Mouse (Mus musculus) midbrain, embryonic 13.5 days (tissue): Measurements from ENCODE around the gene Zbed6. TPM values are rescaled to one million over a fixed set of nuclear protein-coding genes. Genes with fewer than 3 reads are reported as not detected.
A peak's percentile ranks its signal among the peaks of the same experiment; 100 is the strongest.
"Not testable (repeated sequence)": the region's sequence is repeated elsewhere in the genome, so short reads cannot be mapped to it uniquely, and the experiment has no call there.

Source experiments
- ATAC-seq: fragments of 200-750 bp; cut with Nextera tagmentation; 2 replicates; pipeline ENCODE4 v1.8.0; 2017; ENCODE audit warnings: mild to moderate bottlenecking, moderate TSS enrichment, moderate library complexity
- H3K27ac ChIP-seq: fragments of 300-500 bp; sonication (generic); 2 replicates; pipeline ENCODE4 v1.5.1; 2015; ENCODE audit warnings: inconsistent platforms, mild to moderate bottlenecking, moderate library complexity
- H3K27me3 ChIP-seq: fragments of 300-500 bp; sonication (generic); 2 replicates; pipeline ENCODE4 v1.6.1; 2015; ENCODE audit warnings: mild to moderate bottlenecking, inconsistent platforms
- H3K36me3 ChIP-seq: fragments of 300-500 bp; sonication (generic); 2 replicates; pipeline ENCODE4 v1.6.1; 2015; ENCODE audit warnings: mild to moderate bottlenecking, inconsistent platforms
- H3K4me1 ChIP-seq: fragments of 300-500 bp; sonication (generic); replicated peaks from 2 replicates; pipeline ENCODE4 v1.6.1; 2015; ENCODE audit warnings: inconsistent platforms
- H3K4me2 ChIP-seq: fragments of 300-500 bp; sonication (generic); replicated peaks from 2 replicates; pipeline ENCODE4 v1.6.1; 2015; ENCODE audit warnings: moderate library complexity, mild to moderate bottlenecking, inconsistent platforms
- H3K4me3 ChIP-seq: fragments of 300-500 bp; sonication (generic); replicated peaks from 2 replicates; pipeline ENCODE4 v1.5.1; 2015; ENCODE audit warnings: mild to moderate bottlenecking, inconsistent platforms
- H3K9ac ChIP-seq: fragments of 300-500 bp; sonication (generic); replicated peaks from 2 replicates; pipeline ENCODE4 v1.6.1; 2015; ENCODE audit warnings: mild to moderate bottlenecking, inconsistent platforms
- H3K9me3 ChIP-seq: fragments of 300-500 bp; sonication (generic); 2 replicates; pipeline ENCODE4 v1.6.1; 2016; ENCODE audit warnings: mild to moderate bottlenecking, inconsistent platforms
- WGBS: fragments of 180-500 bp; shearing (Covaris S2); methylation state at CpG from one replicate; pipeline ENCODE4 v1.1.7; 2015; 5-methylcytosine and 5-hydroxymethylcytosine counted together
- polyA plus RNA-seq: library from polyadenylated mRNA; unstranded; fragments of >200 nt; fragmentation: Nextera tagmentation; extraction: Ambion mirVana; gene quantifications from 2 replicates; pipeline ENCODE4 v1.2.1, GENCODE M21; 2015

Gene Zbed6
- not detected in 2 replicates for polyA plus RNA-seq

DNA sequence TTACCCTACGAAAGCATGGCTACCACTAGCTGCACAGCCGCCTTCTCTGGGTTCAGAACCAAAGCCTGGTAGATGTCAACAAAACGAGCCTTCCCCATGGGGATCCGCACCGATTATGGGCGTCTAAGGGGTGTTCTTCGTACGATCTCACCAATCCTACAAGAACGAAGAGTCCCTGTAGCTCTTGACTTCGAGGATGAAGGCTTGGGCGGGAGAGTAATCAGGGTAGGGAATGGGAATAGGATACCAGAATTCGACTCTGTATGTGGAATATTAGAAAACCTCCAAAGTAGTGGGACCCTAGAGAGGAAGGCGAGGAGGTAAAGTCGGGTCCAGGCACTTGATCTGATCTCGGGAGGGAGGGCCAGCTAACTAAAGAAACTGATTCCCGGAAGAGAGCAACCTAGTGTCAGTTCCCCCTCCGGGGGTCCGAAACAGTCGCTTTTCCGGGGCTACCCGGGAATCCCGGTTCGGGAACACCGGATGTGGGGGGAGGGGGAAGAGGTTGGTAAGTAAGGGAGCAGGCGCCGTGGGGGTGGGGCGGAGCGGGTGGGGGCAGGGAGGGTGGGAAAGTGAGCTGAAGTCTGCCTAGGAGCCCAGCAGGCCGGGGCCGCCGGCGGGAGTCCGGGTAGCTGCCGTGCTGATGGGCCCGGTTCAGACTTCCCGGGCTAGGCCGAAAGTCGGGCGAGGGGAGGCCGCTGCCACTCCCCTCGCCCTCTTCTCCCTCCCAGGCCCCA, at the start of gene Zbed6:
Gene Zbed6, minus strand, starts transcription at position 420 of the 737 bp plus-strand sequence.
- 1% methylated on average over 41 of the region's 41 CpGs for WGBS
- H3K4me1 ChIP-seq = peaks cover 46% of the 10 kb centered on the region

DNA sequence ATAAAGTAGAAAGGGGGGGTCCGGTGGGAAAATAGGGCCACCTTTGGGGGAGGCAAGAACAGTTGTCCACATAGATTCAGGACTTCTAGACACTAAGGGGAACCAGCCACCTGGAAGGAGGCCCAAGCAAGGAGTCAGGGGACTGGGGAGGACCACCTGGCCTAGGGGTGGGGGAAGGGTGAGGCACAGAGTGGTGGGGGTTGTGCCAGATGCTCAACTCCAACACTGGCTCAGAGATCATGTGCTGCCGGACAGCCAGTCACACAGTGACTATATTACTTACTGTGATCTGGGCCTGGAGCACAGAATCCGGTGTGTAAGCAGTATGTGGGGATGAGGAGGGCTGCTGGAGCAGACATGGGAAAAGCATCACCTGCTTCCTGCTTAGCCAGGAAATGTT, 48.6 kb upstream of the Zbed6 start:
- Histone ChIP-seq H3K4me1 (peaks cover 18% of the 10 kb centered on the region; the same call in 1 of the 2 replicates), H3K27me3 (no peaks in the 10 kb centered on the region), H3K36me3 (peaks cover 10% of the 10 kb centered on the region), H3K4me2 (no peak overlapping the region), H3K4me3 (no peak overlapping the region), H3K27ac (no peak overlapping the region), H3K9me3 (no peaks in the 10 kb centered on the region), H3K9ac (no peak overlapping the region)
- 79% methylated on average over 3 of the region's 3 CpGs for WGBS
- ATAC-seq = no peak

More for the DNA sequence above, at the start of gene Zbed6:
- no peaks in the 10 kb centered on the region for H3K9me3 ChIP-seq
- peak within 1 kb of the TSS; percentile 71 for H3K4me2 ChIP-seq
- H3K27me3 ChIP-seq = no peaks in the 10 kb centered on the region
- H3K9ac ChIP-seq = peak within 1 kb of the TSS; percentile 81
- H3K36me3 ChIP-seq = peaks cover 17% of the 10 kb centered on the region
- peak; percentile 92 for ATAC-seq
- peak within 1 kb of the TSS; percentile 90 for H3K27ac ChIP-seq
- peak within 1 kb of the TSS; percentile 76 for H3K4me3 ChIP-seq

DNA sequence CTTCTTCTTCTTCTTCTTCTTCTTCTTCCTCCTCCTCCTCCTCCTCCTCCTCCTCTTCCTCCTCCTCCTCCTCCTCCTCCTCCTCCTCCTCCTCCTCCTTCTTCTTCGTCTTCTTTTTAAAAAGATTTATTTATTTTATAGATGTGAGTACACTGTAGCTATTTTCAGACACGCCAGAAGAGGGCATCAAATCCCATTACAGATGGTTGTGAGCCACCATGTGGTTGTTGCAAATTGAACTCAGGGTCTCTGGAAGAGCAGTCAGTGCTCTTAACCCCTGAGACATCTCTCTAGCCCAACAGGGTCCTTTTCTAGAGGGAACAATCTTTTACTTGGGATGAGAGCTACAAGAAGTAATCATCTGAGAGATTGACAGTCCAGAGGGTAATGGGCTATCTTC, 41.1 kb upstream of the Zbed6 start:
- peaks cover 10% of the 10 kb centered on the region for H3K36me3 ChIP-seq
- not testable (repeated sequence) for ATAC-seq, H3K4me3 ChIP-seq, H3K27me3 ChIP-seq, H3K9ac ChIP-seq, H3K4me1 ChIP-seq, H3K27ac ChIP-seq, H3K4me2 ChIP-seq, H3K9me3 ChIP-seq
- whole genome bisulfite sequencing = 35% methylated on average over 1 of the region's 2 CpGs

DNA sequence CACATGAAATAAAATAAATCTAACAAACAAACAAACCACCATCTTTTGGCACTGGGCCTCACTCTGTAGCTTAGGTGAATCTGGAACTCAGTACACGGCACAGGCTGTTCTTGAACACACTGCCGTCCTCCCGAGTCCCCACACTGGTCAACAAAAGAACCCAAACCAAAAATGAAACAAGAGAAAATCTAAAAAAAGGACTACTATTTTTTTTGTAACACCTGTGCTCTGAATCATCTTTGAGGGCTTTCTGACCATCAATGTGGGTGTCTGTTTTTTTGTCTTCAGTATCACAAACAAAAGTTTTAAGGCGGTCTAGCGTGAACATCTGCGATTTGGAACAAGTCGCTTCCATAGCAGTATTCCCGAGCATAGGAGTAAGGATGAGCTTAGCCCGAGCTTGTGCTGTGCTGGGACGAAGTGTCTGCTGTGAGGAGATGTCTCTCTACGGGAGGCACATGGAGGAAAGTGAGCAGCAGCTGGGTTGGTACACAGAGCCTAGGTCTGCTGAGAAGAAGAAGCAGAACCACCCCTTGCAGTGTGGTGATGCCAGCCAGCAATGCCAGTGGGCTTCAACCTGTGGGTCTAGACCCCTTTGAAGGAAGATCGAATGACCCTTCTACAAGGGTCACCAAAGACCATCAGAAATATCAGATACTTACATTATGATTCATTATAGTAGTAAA, 37.4 kb upstream of the Zbed6 start:
- 92% methylated on average over 12 of the region's 12 CpGs for WGBS
- Histone ChIP-seq H3K4me3 (no peak overlapping the region), H3K4me1 (peaks cover 20% of the 10 kb centered on the region), H3K9me3 (no peaks in the 10 kb centered on the region), H3K9ac (no peak overlapping the region), H3K36me3 (no peaks in the 10 kb centered on the region), H3K27ac (no peak overlapping the region), H3K4me2 (no peak overlapping the region), H3K27me3 (no peaks in the 10 kb centered on the region)
- no peak for ATAC-seq

DNA sequence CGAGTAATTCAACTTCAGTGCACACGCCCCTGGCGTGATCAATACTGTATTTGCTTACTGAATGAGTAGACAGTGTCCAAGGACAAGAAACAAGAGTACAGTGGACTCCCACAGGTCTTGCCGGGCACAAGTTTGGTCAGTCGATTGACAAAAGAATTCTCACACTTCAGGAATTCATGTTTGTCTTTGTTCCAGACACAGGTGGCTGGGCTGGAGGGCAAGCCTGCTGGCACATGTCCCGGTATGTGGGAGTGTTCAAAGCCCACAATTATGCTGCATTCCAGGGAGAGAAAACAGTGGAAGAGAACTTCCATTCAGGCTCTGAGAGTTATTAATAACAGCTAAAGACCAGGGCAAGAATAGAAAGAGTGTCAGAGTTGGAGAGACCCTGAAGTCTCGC, 35.2 kb upstream of the Zbed6 start:
- 36% methylated on average over 7 of the region's 7 CpGs for WGBS
- no peak overlapping the region for H3K4me3 ChIP-seq
- H3K4me1 ChIP-seq = peaks cover 20% of the 10 kb centered on the region
- no peaks in the 10 kb centered on the region for H3K9me3 ChIP-seq
- ATAC-seq = no peak
- H3K9ac ChIP-seq = no peak overlapping the region
- H3K36me3 ChIP-seq = no peaks in the 10 kb centered on the region
- no peaks in the 10 kb centered on the region for H3K27me3 ChIP-seq
- no peak overlapping the region for H3K27ac ChIP-seq
- no peak overlapping the region for H3K4me2 ChIP-seq

DNA sequence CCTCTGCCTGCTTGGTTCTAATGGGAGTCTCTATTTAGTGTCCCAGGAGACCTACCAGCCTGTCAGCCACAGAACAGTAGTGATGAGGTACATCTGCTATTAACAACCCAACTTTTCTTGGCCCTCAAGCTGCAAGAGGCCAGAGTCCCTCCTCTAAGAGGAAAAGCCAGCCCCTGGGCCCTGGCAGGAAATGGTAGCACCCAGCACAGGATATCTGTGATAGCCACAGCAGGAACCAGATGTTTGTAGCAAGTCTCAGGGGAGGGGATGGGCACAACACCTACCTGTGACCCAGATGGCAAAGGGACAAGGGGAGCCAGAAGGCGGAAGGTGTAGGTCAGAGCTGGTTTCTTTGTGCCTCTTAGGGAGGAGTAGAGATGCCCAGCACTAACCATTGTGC, 34.2 kb upstream of the Zbed6 start:
- WGBS = 96% methylated on average over 1 of the region's 1 CpGs
- Histone ChIP-seq H3K4me1 (peaks cover 20% of the 10 kb centered on the region), H3K4me3 (no peak overlapping the region), H3K9ac (no peak overlapping the region), H3K27ac (no peak overlapping the region), H3K9me3 (no peaks in the 10 kb centered on the region), H3K36me3 (no peaks in the 10 kb centered on the region), H3K4me2 (no peak overlapping the region), H3K27me3 (no peaks in the 10 kb centered on the region)
- ATAC-seq = no peak

DNA sequence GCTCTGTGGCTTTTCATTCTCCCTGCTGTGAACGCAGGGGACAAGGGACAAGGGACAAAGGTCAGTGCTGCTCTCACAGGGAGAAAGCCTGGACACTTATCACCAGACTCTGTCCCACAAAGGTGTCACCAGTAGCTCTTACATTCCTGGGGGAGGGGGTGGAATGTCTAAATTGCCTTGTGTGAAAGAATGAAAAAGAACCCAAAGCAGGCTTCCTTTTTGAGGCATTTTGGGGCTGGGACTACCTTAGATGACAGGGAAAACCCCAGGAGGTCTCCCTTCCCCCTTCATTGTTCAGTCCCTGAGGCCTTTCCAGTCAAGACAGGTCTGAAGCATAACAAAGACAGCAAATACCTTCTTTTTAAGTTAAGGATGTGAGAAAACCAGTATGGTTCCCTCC, 33.6 kb upstream of the Zbed6 start:
- WGBS = 4% methylated on average over 1 of the region's 1 CpGs
- no peak overlapping the region for H3K9ac ChIP-seq
- no peak overlapping the region for H3K4me3 ChIP-seq
- no peak overlapping the region for H3K4me2 ChIP-seq
- no peaks in the 10 kb centered on the region for H3K36me3 ChIP-seq
- H3K9me3 ChIP-seq = no peaks in the 10 kb centered on the region
- H3K27me3 ChIP-seq = no peaks in the 10 kb centered on the region
- no peak for ATAC-seq
- peaks cover 20% of the 10 kb centered on the region for H3K4me1 ChIP-seq
- no peak overlapping the region for H3K27ac ChIP-seq

DNA sequence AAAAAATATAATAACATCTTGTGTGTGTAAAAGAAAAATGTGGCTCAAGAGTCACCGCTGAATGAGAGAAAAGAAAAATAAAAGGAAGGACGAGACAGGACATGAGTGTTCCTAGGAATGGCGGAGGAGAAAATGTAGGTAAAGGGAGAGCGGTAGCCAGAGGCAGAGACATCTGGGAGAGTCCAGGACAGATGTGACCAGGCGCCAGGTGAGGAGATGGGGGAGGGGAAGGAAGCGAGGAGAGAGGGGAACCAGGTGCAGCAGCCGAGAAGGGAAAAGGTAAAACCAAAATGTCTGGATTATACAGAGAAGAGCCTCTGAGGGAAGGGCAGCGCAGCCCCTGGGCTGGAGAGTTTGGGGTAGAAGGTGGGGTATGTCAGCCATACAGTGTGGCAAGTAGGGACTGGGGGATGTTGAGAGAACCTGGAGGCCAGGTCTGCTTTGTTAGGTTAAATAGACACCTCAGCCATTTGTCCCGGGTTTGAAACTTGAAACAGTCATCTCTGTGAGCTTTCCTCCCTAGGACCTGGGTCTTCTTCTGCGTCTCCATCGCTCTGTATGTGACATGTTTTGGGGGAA, 32.9 kb upstream of the Zbed6 start:
- H3K27ac ChIP-seq = no peak overlapping the region
- H3K9me3 ChIP-seq = no peaks in the 10 kb centered on the region
- no peaks in the 10 kb centered on the region for H3K36me3 ChIP-seq
- no peak for ATAC-seq
- peaks cover 20% of the 10 kb centered on the region for H3K4me1 ChIP-seq
- no peak overlapping the region for H3K4me2 ChIP-seq
- H3K9ac ChIP-seq = no peak overlapping the region
- H3K27me3 ChIP-seq = no peaks in the 10 kb centered on the region
- H3K4me3 ChIP-seq = no peak overlapping the region
- 70% methylated on average over 11 of the region's 11 CpGs for WGBS

DNA sequence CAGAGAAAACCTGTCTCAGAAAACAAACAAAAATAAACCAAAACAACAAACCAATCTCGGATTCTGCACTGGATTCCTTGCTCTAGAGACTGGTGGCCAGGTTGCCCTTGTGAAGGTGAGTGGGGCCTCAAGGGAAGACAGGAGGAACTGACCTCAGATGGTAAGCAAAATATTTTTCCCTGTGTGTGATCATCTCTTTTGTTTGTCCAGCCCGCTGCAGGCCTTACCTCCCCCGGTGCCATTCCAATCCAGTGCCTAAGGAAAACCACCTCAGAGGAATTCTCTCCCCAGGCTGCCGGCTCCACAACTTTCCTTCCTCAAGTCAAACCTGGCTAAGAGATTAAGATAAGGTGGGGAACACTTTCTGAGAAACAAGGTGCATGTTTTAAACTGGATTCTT, 31.5 kb upstream of the Zbed6 start:
- Histone ChIP-seq H3K9ac (no peak overlapping the region), H3K9me3 (no peaks in the 10 kb centered on the region), H3K4me2 (no peak overlapping the region), H3K4me1 (peaks cover 20% of the 10 kb centered on the region), H3K36me3 (no peaks in the 10 kb centered on the region), H3K27ac (no peak overlapping the region), H3K27me3 (no peaks in the 10 kb centered on the region), H3K4me3 (no peak overlapping the region)
- 42% methylated on average over 4 of the region's 4 CpGs for WGBS
- ATAC-seq = no peak

DNA sequence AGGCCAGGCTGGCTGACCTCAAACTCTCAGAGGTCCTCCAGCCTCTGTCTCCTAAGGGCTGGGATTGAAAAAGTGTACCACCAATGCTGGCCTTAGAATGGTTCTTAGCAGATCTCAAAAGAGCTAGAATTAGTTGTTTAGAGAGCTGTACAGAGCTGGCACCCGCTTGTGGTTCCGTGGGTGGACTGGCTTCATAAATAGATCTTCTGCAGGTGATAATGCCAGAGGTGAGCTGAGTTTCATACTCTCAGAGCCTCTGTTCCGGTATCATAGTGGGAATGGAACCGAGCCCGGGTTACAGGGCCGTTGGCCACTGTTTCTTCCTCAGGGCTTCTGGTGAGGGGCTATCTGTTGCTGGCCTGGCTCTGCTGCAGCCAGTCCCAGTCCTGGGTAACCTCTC, 30.4 kb upstream of the Zbed6 start:
- Histone ChIP-seq H3K36me3 (no peaks in the 10 kb centered on the region), H3K4me2 (no peak overlapping the region), H3K4me1 (peaks cover 17% of the 10 kb centered on the region), H3K27me3 (no peaks in the 10 kb centered on the region), H3K4me3 (no peak overlapping the region), H3K9me3 (no peaks in the 10 kb centered on the region), H3K9ac (no peak overlapping the region), H3K27ac (no peak overlapping the region)
- ATAC-seq = no peak
- WGBS = 94% methylated on average over 6 of the region's 6 CpGs

DNA sequence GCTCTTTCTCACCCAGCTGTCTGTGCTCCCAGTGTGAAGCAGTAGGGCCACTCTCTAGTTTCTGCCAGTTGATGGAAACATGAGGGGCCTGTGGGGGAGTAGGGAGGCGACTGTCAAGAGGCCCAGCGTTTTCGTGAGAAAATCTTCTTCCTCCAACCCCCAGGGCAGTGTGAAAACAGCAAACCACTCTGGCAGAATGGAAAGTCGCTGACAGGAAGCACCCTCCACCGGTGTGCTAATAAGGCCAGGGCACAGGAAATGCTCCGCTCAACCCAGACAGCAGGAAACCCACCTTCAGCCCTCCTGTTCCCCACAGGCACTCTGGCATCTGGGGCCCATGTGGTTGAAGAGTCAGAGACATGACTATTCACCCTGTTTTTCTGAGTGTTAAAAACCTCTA, 29.2 kb upstream of the Zbed6 start, which contains the start of gene Lax1:
Gene Lax1, minus strand, starts transcription at position 212 of the 400 bp plus-strand sequence.
- H3K4me3 ChIP-seq = no peak within 1 kb of the TSS
- H3K27ac ChIP-seq = no peak within 1 kb of the TSS
- WGBS = 60% methylated on average over 6 of the region's 6 CpGs
- ATAC-seq = no peak
- peaks cover 9% of the 10 kb centered on the region; the same call in 1 of the 2 replicates for H3K4me1 ChIP-seq
- no peaks in the 10 kb centered on the region for H3K27me3 ChIP-seq
- 0 out of 2 replicates have a peak, but pooled peaks cover 2% of the 10 kb centered on the region for H3K9me3 ChIP-seq
- H3K4me2 ChIP-seq = no peak within 1 kb of the TSS
- no peaks in the 10 kb centered on the region for H3K36me3 ChIP-seq
- no peak within 1 kb of the TSS for H3K9ac ChIP-seq

DNA sequence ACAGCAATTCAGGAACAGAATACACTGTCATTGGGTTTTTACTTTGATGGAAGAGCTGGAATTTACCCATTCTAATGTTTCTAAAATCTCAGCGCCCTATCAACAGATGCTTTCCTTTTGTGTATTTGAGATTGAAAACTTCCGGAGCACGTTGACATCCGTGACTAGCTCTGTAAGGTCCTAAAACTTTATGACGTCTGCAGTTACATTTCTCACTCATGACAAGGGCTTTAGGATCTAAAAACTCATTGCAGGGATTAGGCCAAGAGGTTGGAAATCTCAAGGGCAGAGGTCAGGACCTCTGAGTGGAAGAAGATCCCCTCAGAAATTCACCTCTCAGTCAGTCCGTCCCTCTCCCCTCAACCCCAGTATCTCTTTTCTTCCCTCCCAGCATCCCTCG, 27.6 kb upstream of the Zbed6 start:
- ATAC-seq = no peak
- Histone ChIP-seq H3K9ac (no peak overlapping the region), H3K4me1 (no peaks in the 10 kb centered on the region), H3K4me2 (no peak overlapping the region), H3K36me3 (no peaks in the 10 kb centered on the region), H3K27ac (no peak overlapping the region), H3K27me3 (no peaks in the 10 kb centered on the region), H3K4me3 (no peak overlapping the region), H3K9me3 (0 out of 2 replicates have a peak, but pooled peaks cover 2% of the 10 kb centered on the region)
- 73% methylated on average over 7 of the region's 7 CpGs for WGBS
